Mouse (Mus musculus): ENCODE data around the gene Them7.
A peak's percentile ranks its signal among the peaks of the same experiment; 100 is the strongest.

Gene Them7

GRCm38 (mm10) chr2:105311414-105311813 is 87.3 kb downstream of the Them7 start:
- DNase-seq (ENCODE audit: low spot score) = peak; percentile 18

- DNase-seq (ENCODE audit: low spot score) = no peak
Measured at GRCm38 (mm10) chr2:105311991-105312390, 87.9 kb downstream of the Them7 start.

- DNase-seq (ENCODE audit: low spot score) = no peak
Measured at GRCm38 (mm10) chr2:105313077-105313476, 89.0 kb downstream of the Them7 start.

GRCm38 (mm10) chr2:105317556-105318184 is 93.5 kb downstream of the Them7 start:
- DNase-seq (ENCODE audit: low spot score) = no peak

GRCm38 (mm10) chr2:105326067-105326466 is 101.9 kb downstream of the Them7 start:
- no peak for DNase-seq (ENCODE audit: low spot score)

- peak; percentile 32 for DNase-seq (ENCODE audit: low spot score)
Measured at GRCm38 (mm10) chr2:105330024-105330423, 105.9 kb downstream of the Them7 start.

- no peak for DNase-seq (ENCODE audit: low spot score)
Measured at GRCm38 (mm10) chr2:105333107-105333506, 109.0 kb downstream of the Them7 start.

- DNase-seq (ENCODE audit: low spot score) = peak; percentile 69
Measured at GRCm38 (mm10) chr2:105333976-105334713, 110.0 kb downstream of the Them7 start.

- no peak for DNase-seq (ENCODE audit: low spot score)
Measured at GRCm38 (mm10) chr2:105335661-105336060, 111.5 kb downstream of the Them7 start.

GRCm38 (mm10) chr2:105336314-105337027 is 112.4 kb downstream of the Them7 start:
- DNase-seq (ENCODE audit: low spot score) = no peak

GRCm38 (mm10) chr2:105337171-105337875 is 113.2 kb downstream of the Them7 start:
- no peak for DNase-seq (ENCODE audit: low spot score)

GRCm38 (mm10) chr2:105339993-105340392 is 115.9 kb downstream of the Them7 start:
- no peak for DNase-seq (ENCODE audit: low spot score)

- DNase-seq (ENCODE audit: low spot score) = no peak
Measured at GRCm38 (mm10) chr2:105348886-105349285, 124.8 kb downstream of the Them7 start.

- no peak for DNase-seq (ENCODE audit: low spot score)
Measured at GRCm38 (mm10) chr2:105356791-105357190, 132.7 kb downstream of the Them7 start.

- DNase-seq (ENCODE audit: low spot score) = no peak
Measured at GRCm38 (mm10) chr2:105358040-105358439, 133.9 kb downstream of the Them7 start.

GRCm38 (mm10) chr2:105367623-105368022 is 143.5 kb downstream of the Them7 start:
- no peak for DNase-seq (ENCODE audit: low spot score)

- no peak for DNase-seq (ENCODE audit: low spot score)
Measured at GRCm38 (mm10) chr2:105370240-105370639, 146.1 kb downstream of the Them7 start.

- no peak for DNase-seq (ENCODE audit: low spot score)
Measured at GRCm38 (mm10) chr2:105370698-105371097, 146.6 kb downstream of the Them7 start.

- no peak for DNase-seq (ENCODE audit: low spot score)
Measured at GRCm38 (mm10) chr2:105372156-105372555, 148.0 kb downstream of the Them7 start.

GRCm38 (mm10) chr2:105372727-105373126 is 148.6 kb downstream of the Them7 start:
- no peak for DNase-seq (ENCODE audit: low spot score)

- no peak for DNase-seq (ENCODE audit: low spot score)
Measured at GRCm38 (mm10) chr2:105373658-105374057, 149.5 kb downstream of the Them7 start.

GRCm38 (mm10) chr2:105375261-105375660 is 151.1 kb downstream of the Them7 start:
- DNase-seq (ENCODE audit: low spot score) = no peak
